23 mouse cellular contexts compared by ENCODE assay signal in the genomic region with DNA sequence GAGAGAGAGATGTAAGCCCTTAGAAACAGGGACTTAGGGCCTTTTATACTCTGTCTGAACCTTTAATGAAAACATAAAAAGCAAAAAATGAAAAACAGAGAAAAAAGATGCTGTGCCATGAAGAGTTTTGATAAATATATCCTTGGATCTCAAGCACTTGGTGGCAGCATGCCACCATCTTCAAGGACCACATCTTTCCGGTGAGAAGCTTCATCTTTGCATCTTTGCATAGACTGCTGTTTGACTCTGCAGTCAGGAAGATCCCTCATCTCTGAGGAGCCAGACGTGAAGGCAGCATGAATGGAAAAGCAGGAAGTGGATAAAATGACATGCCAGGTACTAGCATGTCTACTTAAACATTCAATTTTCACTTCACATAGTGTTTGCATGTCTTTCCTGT.
DNase-seq lines count a peak whose midpoint lies in the region; ATAC-seq lines count a peak whose summit lies in the region.
"Had no signal": no experiment of that assay in that cellular context is flagged by ENCODE, and none has a peak within 500 bp of the region (broad histone marks: within the 10 kb centered on the region; RNA-seq: fewer than 3 reads in every experiment).

No protein-coding gene starts in this region.

- DNase-seq in right cerebral cortex, adult 18-20 months: peak; percentile 35
- DNase-seq in right cerebral cortex, postnatal 36 days (ENCODE audit: low spot score in 2 of 2): no peak
- peak; percentile 33 to 47 for DNase-seq in right cerebral cortex, postnatal 10 days (ENCODE audit: low spot score in 2 of 2)
- peak; percentile 3 for DNase-seq in right cerebral cortex, postnatal 4 days
- no peak for DNase-seq in forebrain, embryonic 14.5 days (ENCODE audit: low spot score)
- no peak for DNase-seq in thymus, postnatal 0 days (ENCODE audit: low spot score)
- DNase-seq: adrenal gland, postnatal 10 days; adrenal gland, postnatal 36 days; B cell, adult 2 months; cerebellum, adult 11-12 months; cerebellum, adult 9-10 months; cerebellum, postnatal 14 days; gastrocnemius, adult 2 months; gastrocnemius, postnatal 14 days; heart, adult 11 months had no signal

- no peak overlapping the region for H3K9ac ChIP-seq in forebrain, embryonic 14.5 days (ENCODE audit: low read length)
- H3K9ac ChIP-seq: forebrain, embryonic 15.5 days; hindbrain, embryonic 12.5 days; hindbrain, embryonic 15.5 days had no signal

- no peak overlapping the region for H3K4me2 ChIP-seq in forebrain, embryonic 14.5 days (ENCODE audit: low read length)
- H3K4me2 ChIP-seq: forebrain, embryonic 15.5 days; heart, embryonic 11.5 days; hindbrain, embryonic 12.5 days; hindbrain, embryonic 15.5 days had no signal

- H3K27ac ChIP-seq in forebrain, embryonic 14.5 days (ENCODE audit: low read depth, low read length): no peak overlapping the region
- H3K27ac ChIP-seq: forebrain, embryonic 15.5 days; gastrocnemius, adult 2 months; hindbrain, embryonic 12.5 days; hindbrain, embryonic 15.5 days had no signal

- WGBS in forebrain, embryonic 14.5 days: 77% methylated on average over 2 of the region's 2 CpGs

- no peaks in the 10 kb centered on the region for H3K9me3 ChIP-seq in forebrain, embryonic 14.5 days (replicated peaks; ENCODE audit: control insufficient read depth, low read length)
- H3K9me3 ChIP-seq: forebrain, embryonic 15.5 days; G1E; hindbrain, embryonic 12.5 days; hindbrain, embryonic 15.5 days had no signal

- no peaks in the 10 kb centered on the region for H3K4me1 ChIP-seq in forebrain, embryonic 14.5 days (ENCODE audit: control insufficient read depth, insufficient read depth, low read length)
- H3K4me1 ChIP-seq: forebrain, embryonic 15.5 days; hindbrain, embryonic 12.5 days; hindbrain, embryonic 15.5 days had no signal

- no peaks in the 10 kb centered on the region for H3K27me3 ChIP-seq in forebrain, embryonic 14.5 days (replicated peaks; ENCODE audit: control insufficient read depth, insufficient read depth, low read length)
- H3K27me3 ChIP-seq: CH12.LX; forebrain, embryonic 15.5 days; hindbrain, embryonic 12.5 days; hindbrain, embryonic 15.5 days; Patski had no signal

- H3K36me3 ChIP-seq in forebrain, embryonic 14.5 days (ENCODE audit: control insufficient read depth, insufficient read depth, low read length): no peaks in the 10 kb centered on the region
- H3K36me3 ChIP-seq: forebrain, embryonic 15.5 days; G1E; hindbrain, embryonic 12.5 days; hindbrain, embryonic 15.5 days had no signal

- no peak for ATAC-seq in forebrain, embryonic 14.5 days
- ATAC-seq in erythroblast, adult 5-6 weeks (replicated peaks; ENCODE audit: low FRiP score, poor library complexity, severe bottlenecking): no peak
- ATAC-seq: forebrain, embryonic 15.5 days; Patski had no signal

- no peak overlapping the region for H3K4me3 ChIP-seq in forebrain, embryonic 14.5 days (ENCODE audit: low read depth, low read length)
- H3K4me3 ChIP-seq: forebrain, embryonic 15.5 days; gastrocnemius, adult 2 months; hindbrain, embryonic 12.5 days; hindbrain, embryonic 15.5 days had no signal

Comparison
In these comparisons a context has a peak if more than half of its experiments do, and no peak if none do; other contexts are left out.
1. DNase-seq: peak in right cerebral cortex, adult 18-20 months (single experiment), right cerebral cortex, postnatal 10 days (2 of 2) and right cerebral cortex, postnatal 4 days (single experiment); none in right cerebral cortex, postnatal 36 days (0 of 2), forebrain, embryonic 14.5 days (single experiment) and thymus, postnatal 0 days (single experiment).